Mouse (Mus musculus): Measurements from ENCODE around the gene Tmem217.

Gene Tmem217

DNA sequence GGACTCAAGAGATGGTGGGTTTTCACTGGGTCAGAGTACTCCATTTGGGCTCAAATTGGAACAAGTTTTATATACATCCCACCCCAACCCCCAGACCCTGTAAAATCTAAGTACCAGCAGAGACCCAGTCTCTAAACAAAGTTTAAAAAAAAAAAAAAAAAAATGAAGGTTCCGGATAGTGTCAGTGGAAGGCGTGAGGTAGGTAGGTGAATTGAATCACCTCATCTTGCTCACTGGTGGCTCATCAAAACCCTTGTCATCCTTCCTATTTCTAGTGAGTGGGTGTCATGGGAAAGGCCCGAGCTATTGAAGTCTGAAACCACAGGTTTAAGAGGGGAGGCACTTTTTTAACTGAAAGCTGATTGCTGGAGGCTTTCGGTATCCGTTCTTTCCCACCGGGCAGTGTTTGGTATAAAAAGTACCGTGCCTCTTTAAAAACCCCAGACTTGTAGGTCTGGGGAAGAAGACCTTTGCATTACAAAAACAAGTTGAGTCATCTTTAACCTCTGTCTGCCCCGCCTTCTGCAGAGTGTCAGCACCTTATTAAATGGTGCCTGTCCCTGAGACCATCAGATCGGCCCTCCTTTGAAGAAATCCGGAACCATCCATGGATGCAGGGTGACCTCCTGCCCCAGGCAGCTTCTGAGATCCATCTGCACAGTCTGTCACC, 58.0 kb downstream of the Tmem217 start:
- in situ Hi-C loops (cut with MboI; ENCODE audit: low pct_unique_long_range_greater_than_20kb in 1 of 2, low sequenced_read_pairs in 2 of 2, unreplicated experiment in 1 of 2): no loop called here

DNA sequence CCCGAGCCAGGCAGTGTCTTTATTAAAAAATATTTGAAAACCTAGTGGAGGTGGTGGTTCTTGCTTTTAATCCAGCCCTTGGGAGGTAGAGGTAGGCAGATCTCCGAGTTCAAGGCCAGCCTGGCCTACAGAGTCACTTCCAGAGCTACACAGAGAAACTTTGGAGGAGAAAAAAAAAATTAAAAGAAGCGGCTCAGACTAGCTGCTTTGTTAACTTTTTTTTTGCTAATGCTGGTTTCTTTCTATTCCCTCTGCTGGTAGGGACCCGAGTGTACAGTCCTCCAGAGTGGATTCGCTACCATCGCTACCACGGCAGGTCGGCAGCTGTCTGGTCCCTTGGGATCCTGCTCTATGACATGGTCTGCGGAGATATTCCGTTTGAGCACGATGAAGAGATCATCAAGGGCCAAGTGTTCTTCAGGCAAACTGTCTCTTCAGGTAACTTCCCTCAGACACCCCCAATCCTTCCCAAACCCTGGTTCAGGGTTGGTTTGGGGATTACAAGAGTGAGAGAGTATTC, 58.7 kb downstream of the Tmem217 start:
- in situ Hi-C loops (cut with MboI; ENCODE audit: low pct_unique_long_range_greater_than_20kb in 1 of 2, low sequenced_read_pairs in 2 of 2, unreplicated experiment in 1 of 2): no loop called here

DNA sequence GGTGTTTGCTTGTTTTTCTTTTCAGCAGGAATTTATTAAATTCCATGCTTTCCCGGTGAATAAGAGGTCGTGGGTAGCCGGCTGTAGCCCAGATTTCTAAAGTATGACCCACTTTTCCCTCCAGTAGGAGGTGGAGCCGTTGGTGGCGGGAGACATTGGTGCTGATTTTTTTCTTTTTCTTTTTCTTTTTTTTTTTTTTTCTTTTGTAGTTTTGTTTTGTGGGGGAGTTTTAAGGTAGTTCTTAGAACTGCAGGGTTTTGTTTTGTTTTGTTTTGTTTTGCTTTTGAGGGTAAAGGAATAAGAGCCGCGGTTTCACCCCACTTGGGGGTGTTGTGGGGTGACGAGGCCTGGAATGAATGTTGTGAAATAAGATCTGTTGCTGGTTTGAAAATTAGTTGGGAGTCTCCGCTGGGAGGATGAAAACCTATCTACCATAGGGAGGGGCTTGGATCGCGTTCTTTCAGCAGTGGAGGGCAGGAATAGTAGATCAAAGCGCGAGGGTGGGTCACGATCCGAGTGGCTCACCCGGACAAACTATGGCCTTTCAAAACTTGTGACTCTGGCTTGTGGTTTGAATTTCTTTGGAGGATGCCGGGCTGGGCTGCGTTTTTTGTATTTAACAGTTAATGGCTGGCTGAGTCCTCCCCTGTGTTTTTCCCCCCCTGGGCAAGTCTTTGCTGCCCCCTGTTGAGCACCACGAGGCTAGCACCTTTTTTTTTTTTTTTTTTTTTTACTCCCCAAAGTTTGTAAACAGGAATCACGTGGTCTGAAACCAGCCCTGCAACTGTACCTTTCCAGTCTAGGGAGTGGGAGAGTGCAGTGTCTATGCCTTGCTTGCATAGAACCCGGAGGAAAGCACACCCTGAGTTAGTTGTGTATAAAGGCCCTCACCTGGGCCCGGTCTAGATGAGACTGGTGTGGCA, 59.7 kb downstream of the Tmem217 start:
- in situ Hi-C loops (cut with MboI; ENCODE audit: low pct_unique_long_range_greater_than_20kb in 1 of 2, low sequenced_read_pairs in 2 of 2, unreplicated experiment in 1 of 2): no loop called here

DNA sequence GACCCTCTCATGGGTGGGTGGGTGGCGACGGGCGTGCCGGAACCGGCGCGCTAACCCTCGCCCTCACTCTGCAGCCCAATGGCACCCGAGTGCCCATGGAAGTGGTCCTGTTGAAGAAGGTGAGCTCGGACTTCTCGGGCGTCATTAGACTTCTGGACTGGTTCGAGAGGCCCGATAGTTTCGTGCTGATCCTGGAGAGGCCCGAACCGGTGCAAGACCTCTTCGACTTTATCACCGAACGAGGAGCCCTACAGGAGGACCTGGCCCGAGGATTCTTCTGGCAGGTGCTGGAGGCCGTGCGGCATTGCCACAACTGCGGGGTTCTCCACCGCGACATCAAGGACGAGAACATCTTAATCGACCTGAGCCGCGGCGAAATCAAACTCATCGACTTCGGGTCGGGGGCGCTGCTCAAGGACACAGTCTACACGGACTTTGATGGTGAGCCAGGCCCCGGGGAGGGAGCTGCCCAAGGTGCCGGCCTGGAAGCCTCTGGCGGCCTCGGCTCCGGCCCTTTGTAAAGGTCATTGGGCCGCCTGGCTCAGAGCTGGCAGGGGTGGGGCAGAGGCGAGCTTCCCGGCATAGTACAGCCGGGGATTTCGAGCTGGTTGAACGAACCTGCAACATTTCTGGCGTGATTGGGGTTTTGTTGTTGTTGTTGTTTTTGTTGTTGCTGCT, 60.5 kb downstream of the Tmem217 start:
- in situ Hi-C loops (cut with MboI; ENCODE audit: low pct_unique_long_range_greater_than_20kb in 1 of 2, low sequenced_read_pairs in 2 of 2, unreplicated experiment in 1 of 2): no loop called here

DNA sequence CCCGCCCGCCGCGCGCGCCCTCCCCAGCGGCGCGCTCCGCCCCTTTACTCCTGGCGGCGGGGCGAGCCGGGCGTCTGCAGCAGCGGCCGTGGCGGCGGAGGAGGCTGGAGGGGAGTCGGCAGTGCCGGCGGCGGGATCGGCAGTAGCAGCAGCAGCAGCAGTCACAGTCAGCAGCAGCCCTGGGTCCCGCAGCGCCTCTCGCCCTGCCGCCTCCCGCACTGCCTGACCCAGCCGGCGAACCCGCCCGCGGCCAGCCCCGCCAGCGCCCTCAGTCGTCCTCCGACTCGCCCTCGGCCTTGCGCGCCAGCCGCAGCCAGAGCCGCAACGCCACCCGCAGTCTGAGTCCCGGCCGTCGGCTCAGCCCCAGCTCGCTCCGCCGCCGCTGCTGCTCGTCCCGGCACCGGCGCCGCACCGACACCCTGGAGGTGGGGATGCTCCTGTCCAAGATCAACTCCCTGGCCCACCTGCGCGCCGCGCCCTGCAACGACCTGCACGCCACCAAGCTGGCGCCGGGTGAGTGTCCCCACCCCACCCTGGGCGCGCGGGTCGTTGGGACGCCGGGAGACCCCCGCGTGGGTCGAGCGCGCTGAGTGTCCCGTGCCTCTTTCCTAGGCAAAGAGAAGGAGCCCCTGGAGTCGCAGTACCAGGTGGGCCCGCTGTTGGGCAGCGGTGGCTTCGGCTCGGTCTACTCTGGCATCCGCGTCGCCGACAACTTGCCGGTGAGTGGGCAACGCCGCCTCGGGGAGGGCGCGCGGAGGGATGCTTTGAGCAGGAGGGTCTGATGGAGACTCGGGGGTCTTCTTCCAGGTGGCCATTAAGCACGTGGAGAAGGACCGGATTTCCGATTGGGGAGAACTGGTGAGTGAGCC, 61.2 kb downstream of the Tmem217 start, which contains the start of gene Pim1:
TSS of gene Pim1 (plus strand) at position 41 of the 869 bp plus-strand sequence.
- in situ Hi-C loops (cut with MboI; ENCODE audit: low pct_unique_long_range_greater_than_20kb in 1 of 2, low sequenced_read_pairs in 2 of 2, unreplicated experiment in 1 of 2): no loop called here

DNA sequence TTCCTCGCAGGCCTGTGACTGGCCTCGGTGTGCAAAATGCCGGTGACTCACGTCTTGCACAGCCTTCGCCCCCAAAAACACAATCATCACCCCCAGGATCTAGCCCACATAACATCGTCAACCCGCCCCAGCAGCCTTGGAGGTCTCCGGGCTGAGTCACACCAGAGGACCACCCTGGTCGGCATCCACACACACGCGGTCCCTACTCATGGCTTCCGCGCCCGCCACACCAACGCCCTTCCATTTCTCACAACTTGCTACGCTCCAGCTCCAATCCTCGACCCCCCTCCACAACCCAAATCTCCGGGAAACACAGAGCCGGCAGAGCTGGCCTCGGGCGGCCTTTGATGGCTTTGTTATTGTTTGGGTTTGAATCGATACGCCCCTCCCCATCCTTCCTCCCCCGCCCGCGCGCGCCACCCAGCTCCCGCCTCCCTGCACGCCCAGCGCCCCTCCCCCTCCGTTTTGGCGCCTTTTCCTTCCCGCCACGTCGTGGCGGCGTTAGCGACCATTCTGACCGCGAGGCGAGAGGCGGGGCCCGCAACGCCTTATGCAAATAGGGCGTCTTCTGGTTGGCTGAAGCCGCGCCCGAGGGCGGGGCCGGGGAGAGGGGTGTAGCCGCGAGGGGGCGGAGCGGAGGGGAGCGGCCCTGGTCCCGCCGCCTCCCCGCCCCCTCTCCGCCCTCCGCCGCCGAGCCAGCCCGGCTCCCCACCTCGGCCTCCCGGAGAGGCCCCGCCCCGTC, 62.0 kb downstream of the Tmem217 start:
- in situ Hi-C loops (cut with MboI; ENCODE audit: low pct_unique_long_range_greater_than_20kb in 1 of 2, low sequenced_read_pairs in 2 of 2, unreplicated experiment in 1 of 2): loop anchor here in 1 of 2 experiments (5.0 kb wide), 1 partner anchor 93 kb away; no protein-coding TSS in a partner anchor

DNA sequence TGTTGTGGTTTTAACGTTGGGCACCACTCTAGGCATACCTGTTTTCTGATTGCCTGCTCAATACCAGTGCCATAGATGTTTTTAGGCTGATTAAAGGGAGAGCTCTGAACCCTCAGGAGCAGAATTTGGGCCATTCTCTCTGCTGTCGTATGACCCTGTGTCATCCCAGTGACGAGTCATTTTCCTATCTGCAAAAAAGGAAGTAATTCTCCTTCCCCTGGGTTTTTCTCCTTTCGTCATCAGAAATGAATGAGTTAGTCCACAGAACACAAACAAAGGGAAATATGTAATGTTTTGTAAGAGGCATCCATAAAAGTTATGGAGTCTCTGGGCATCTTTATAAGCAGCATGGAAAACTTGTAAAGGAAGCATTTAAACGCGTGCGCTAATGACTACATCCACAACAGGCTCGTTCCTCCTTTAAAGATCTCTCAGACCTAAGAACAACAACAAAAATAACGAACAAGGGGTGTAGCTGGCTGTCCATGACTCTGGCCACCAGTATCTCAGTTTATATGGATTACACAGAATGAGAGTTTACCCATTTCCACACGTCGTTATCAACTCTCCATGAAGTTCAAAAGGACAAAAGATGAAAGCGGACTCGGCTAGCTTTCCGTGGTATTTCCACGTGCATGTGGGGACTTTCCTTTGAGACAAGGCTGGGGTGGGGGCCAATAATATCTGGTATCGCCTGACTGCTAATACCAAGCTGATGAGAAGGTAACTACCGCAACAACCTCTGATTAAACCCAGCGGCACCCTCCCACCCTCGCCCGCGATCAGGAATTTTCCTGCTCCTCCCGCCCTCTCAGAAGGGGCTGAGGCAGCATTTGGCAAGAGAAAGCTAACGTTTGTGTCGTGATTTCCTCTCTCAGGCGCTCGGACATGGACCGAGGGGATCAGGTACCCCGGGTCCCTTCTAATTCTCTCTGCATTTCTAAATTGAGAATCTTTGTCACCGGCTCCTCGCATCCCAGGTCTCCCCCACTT, 62.9 kb downstream of the Tmem217 start:
- in situ Hi-C loops (cut with MboI; ENCODE audit: low pct_unique_long_range_greater_than_20kb in 1 of 2, low sequenced_read_pairs in 2 of 2, unreplicated experiment in 1 of 2): loop anchor here in 1 of 2 experiments (5.0 kb wide), 1 partner anchor 92 kb away; no protein-coding TSS in a partner anchor

DNA sequence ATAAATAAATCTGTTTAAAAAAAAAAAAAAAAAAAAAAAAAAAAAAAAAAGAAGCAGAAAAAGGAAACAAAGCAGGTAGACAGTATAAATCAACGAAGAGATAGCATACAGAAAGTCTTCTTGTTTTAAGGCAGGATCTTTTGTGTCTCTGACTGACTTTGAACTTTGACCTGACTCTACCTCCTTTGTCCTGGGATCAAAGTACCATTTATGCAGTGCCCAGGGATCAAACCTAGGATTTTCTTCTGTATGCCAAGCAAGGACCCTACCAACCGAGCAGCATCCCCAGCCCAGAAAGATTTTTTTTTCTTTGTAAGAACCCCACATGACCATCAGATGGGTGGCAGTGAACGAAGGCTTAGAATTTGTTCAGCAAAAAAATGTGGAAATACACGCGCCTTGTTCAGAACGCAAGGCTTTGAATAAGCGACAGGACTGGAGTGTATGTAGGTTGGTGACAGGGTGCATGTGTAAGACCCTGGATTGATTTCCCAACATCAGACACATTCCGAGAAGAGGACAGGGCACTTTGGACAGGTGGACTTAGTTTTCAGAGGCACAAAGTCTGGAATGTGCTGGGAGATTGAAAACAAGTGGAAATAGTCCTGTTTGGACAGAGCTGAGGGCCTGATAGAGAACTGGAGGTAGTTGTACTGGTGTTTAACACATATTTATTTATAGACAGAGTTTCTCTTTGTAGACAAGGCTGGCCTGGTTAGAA, 63.8 kb downstream of the Tmem217 start:
- in situ Hi-C loops (cut with MboI; ENCODE audit: low pct_unique_long_range_greater_than_20kb in 1 of 2, low sequenced_read_pairs in 2 of 2, unreplicated experiment in 1 of 2): loop anchor here in 1 of 2 experiments (5.0 kb wide), 1 partner anchor 91 kb away; no protein-coding TSS in a partner anchor

DNA sequence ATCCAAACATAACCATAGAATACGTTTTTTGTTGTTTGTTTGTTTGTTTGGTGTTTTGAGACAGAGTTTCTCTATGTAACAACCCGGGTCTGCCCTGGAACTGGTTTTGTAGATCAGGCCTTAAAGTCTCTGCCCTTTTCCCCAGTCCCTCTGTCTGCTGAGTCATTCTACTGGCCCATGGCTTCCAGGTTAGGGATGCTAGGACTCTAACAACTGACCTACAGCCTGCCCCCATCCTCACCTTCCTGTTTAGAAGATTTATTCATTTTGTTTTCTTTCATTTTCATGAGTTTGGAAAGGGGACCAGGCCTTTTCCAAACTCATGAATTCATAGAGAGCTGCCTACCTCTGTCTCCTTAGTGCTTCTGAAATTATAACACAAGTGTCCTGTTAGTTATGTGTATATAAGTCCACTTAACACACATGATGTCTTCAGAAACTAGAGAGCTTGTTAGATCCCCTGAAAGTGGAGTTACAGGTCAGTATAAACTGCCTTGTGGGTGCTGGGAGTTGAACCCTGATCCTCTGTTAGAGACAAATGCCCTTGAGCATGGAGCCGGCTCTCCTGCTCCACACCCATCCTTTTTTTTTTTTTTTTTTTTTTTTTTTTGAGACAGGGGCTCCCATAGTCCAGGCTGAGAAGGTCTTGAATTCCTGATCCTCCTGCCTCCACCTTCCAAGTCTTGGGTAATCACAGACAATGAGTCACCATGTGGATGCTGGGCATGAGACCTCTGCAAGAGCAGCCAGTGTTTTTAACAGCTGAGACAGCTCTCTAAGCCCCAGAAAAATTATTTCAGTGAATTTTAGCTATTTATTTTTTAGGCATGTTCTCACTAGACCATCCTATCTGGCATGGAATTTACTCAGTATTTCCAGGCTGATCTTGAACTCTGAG, 66.6 kb downstream of the Tmem217 start:
- in situ Hi-C loops (cut with MboI; ENCODE audit: low pct_unique_long_range_greater_than_20kb in 1 of 2, low sequenced_read_pairs in 2 of 2, unreplicated experiment in 1 of 2): loop anchor here in 1 of 2 experiments (5.0 kb wide), 1 partner anchor 88 kb away; no protein-coding TSS in a partner anchor

DNA sequence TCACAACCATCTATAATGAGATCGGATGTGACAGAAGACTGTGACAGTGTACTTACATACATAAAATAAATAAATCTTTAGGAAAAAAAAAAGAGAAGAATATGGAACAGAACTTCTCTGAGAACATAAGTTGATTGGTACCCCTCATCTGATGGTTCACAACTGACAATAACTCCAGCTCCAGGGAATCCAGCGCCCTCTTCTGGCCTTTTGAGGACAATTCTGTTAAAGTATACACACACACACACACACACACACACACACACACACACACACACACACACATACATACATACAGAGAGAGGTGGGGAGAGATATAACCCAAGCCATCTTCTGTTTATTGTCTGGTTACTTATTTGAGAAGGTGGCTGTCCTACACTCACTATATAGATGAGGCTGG, 67.8 kb downstream of the Tmem217 start:
- in situ Hi-C loops (cut with MboI; ENCODE audit: low pct_unique_long_range_greater_than_20kb in 1 of 2, low sequenced_read_pairs in 2 of 2, unreplicated experiment in 1 of 2): no loop called here

DNA sequence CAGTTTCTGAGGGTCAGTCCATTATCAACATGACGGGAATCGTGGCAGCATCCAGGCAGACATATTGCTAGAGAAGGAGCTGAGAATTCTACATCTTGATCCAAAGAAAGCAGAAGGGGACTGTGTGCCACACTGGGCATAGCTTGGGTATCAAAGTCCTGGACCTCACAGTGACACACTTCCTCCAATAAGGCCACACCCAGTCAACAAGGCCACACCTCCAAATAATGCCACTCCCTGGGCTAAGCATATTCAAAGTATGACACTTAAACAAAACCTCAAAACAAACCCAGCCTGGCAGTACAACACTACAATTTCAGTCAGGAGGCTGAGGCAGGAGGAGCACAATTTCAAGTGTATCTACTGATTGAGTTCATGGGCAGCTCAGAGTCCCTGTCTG, 68.9 kb downstream of the Tmem217 start:
- in situ Hi-C loops (cut with MboI; ENCODE audit: low pct_unique_long_range_greater_than_20kb in 1 of 2, low sequenced_read_pairs in 2 of 2, unreplicated experiment in 1 of 2): no loop called here

DNA sequence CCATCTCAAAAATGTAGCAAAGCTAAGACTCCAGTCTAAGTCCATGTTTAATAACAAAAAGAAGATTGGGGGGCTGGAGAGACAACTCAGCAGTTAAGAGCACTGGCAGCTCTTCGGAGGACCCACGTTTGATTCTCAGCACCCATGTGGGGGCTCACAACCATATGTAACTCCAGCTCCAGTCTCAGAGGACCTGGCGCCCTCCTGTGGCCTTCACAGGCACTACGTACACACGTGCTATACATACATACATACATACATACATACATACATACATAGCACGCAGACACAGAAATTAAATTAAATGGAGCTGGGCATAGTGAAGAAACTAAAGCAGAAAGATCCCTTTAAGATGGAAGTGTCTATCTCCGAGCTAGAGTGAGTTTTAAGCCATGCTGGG, 69.6 kb downstream of the Tmem217 start:
- in situ Hi-C loops (cut with MboI; ENCODE audit: low pct_unique_long_range_greater_than_20kb in 1 of 2, low sequenced_read_pairs in 2 of 2, unreplicated experiment in 1 of 2): no loop called here

DNA sequence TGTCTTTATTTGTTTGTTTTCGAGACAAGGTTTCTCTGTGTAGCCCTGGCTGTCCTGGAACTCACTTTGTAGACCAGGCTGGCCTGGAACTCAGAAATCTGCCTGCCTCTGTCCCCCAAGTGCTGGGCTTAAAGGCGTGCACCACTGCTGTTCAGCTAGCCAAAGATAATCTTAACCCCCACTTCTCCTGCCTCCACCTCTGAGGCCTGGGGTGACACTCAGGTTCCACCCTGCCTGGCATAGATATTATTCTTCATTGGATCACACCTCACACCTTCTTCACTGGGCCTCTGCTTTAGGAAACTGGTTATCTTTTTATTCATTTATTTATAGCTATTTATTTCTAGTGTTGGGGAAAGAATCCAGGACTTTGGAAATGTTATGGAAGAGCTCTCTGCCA, 71.9 kb downstream of the Tmem217 start:
- in situ Hi-C loops (cut with MboI; ENCODE audit: low pct_unique_long_range_greater_than_20kb in 1 of 2, low sequenced_read_pairs in 2 of 2, unreplicated experiment in 1 of 2): no loop called here

DNA sequence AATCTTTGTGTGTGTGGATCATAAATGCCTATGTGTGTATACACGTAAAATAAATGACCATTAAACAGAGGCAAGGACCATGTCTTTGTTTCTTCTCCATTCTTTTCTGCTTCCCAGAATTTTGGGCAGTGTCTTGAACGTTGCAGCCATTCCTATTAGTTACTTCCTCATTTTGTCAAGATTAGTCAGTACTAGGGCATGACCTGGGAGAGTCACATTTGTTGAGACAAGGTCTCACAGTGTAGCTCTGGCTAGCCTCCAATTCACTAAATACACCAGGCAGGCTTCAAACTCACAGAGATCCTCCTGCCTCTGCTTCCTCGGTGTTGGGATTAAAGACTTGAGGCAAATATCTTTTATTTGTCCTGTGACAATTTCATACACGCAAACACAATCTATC, 73.9 kb downstream of the Tmem217 start:
- in situ Hi-C loops (cut with MboI; ENCODE audit: low pct_unique_long_range_greater_than_20kb in 1 of 2, low sequenced_read_pairs in 2 of 2, unreplicated experiment in 1 of 2): no loop called here

DNA sequence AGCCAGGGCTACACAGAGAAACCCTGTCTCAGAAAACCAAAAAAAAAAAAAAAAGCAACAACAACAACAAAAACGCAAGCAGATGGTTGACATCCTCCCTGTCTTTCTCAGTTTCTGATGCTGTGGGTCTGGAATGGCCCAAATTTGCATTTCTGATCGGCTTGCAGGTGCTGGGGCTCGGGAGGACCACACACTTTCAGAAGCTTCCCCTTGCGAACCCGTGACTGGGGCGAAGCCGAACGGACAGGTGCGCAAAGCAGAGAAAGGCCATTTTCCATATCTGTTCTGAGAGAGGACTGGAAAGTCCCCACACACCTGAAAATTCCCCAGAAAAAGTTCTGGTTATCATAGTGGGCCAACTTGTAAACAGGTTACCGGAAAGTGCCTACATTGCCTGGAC, 74.8 kb downstream of the Tmem217 start:
- in situ Hi-C loops (cut with MboI; ENCODE audit: low pct_unique_long_range_greater_than_20kb in 1 of 2, low sequenced_read_pairs in 2 of 2, unreplicated experiment in 1 of 2): no loop called here
